Mouse (Mus musculus): ENCODE measurements around the gene Satb1.

DNA sequence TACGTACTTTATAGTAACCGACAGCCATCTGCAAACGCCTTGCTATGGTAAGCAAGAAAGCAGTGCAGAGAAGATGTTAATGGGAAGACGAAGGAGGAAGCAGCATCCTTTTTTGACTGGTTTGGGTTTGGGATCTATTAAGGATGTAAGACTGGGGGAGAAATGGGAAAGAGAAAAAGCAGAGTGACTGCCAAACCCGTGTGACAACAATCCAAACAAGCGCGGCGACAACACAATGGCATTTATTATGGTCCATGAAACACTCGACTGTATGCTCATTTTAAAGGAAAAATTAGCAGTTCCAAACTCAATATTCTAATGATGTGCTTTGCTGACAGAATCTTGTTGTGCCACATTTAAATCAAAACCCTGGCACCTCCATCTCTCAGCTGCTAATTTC lies 85.9 kb downstream of the Satb1 start:
- TF ChIP-seq POLR2A (IDR thresholded peaks at IDR 0.05; ENCODE audit: borderline replicate concordance, extremely low read depth, insufficient read depth, insufficient read length, poor library complexity, severe bottlenecking) (no peak), CTCF (IDR thresholded peaks at IDR 0.05; ENCODE audit: borderline replicate concordance, extremely low read depth, insufficient read depth, insufficient read length) (no peak)

Data from brain, embryonic 14.5 days (tissue).